Mouse (Mus musculus) ES-Bruce4 (cell line): ENCODE data around the gene Crlf3.

Experiments used
- CTCF ChIP-seq: IDR thresholded peaks from one replicate; pipeline ENCODE4 v1.8.1; 2011; ENCODE audit warnings: low read depth, low read length
- EP300 ChIP-seq: IDR thresholded peaks from 2 replicates; pipeline ENCODE4 v1.6.1; 2011; ENCODE audit warnings: low read depth, low read length; ENCODE audit not compliant: insufficient read depth
- POLR2A ChIP-seq: IDR thresholded peaks from one replicate; pipeline ENCODE4 v1.8.1; 2011; ENCODE audit warnings: low read length; ENCODE audit not compliant: insufficient read depth

GRCm38 (mm10) chr11:80052456-80052855 is 28.3 kb downstream of the Crlf3 start:
- TF ChIP-seq CTCF: no peak
- no peak for TF ChIP-seq POLR2A
- TF ChIP-seq EP300: no peak
